Mouse (Mus musculus): ENCODE results near the gene Col26a1. TPM values are rescaled to one million over a fixed set of nuclear protein-coding genes. Genes with fewer than 3 reads are reported as not detected.
"Not testable (repeated sequence)": the region's sequence is repeated elsewhere in the genome, so short reads cannot be mapped to it uniquely, and the experiment has no call there.

Col26a1 gene
- polyA plus RNA-seq, 1 experiment from 2014 or later: 35.9 TPM

DNA sequence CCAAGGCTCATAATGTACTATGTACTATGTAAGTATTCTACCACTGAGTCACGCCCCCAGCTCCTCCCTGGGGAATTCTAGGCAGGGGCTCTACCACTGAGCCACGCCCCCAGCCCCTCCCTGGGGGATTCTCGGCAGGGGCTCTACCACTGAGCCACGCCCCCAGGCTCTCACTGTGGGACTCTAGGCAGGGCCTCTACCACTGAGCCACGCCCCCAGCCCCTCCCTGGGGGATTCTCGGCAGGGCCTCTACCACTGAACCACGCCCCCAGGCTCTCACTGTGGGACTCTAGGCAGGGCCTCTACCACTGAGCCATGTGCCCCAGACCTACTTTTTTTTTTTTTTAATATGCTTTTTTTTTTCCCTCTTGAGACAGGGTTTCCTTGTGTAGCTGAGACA, 129.8 kb downstream of the Col26a1 start:
- not testable (repeated sequence) for H3K36me3 ChIP-seq (ENCODE audit: control insufficient read depth, insufficient read depth, low read length)

DNA sequence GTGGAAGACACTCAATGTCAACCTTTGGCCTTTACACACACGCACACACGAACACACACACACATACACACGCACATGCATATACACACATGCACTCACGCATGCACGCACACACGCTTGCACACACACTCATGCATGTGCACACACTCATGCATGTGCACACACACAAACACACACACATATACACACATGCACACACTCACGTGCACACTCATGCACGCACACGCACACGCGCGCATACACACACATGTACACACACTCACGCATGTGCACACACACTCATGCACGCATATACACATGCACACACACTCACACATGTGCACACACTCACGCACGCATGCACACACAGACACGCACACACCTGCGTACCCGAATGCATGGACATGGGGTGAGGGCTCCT, 130.9 kb downstream of the Col26a1 start:
- no peaks in the 10 kb centered on the region for H3K4me1 ChIP-seq (ENCODE audit: control insufficient read depth, insufficient read depth, low read depth, low read length)
- no peaks in the 10 kb centered on the region for H3K9me3 ChIP-seq (ENCODE audit: control insufficient read depth, low read length)
- no peaks in the 10 kb centered on the region for H3K36me3 ChIP-seq (ENCODE audit: control insufficient read depth, insufficient read depth, low read length)
- no peaks in the 10 kb centered on the region for H3K27me3 ChIP-seq (replicated peaks; ENCODE audit: control insufficient read depth, insufficient read depth, low read length)
- WGBS: over 99% methylated on average over 19 of the region's 19 CpGs
- H3K4me3 ChIP-seq (ENCODE audit: low read length): no peak overlapping the region
- no peak overlapping the region for H3K9ac ChIP-seq (ENCODE audit: low read depth, low read length)
- ATAC-seq: no peak
- no peak overlapping the region for H3K27ac ChIP-seq (ENCODE audit: low read depth, low read length)
- no peak overlapping the region for H3K4me2 ChIP-seq (ENCODE audit: low read length)

More for the DNA sequence above, 129.8 kb downstream of the Col26a1 start:
- not testable (repeated sequence) for H3K4me3 ChIP-seq (ENCODE audit: low read length); H3K4me1 ChIP-seq (ENCODE audit: control insufficient read depth, insufficient read depth, low read depth, low read length); H3K27me3 ChIP-seq (replicated peaks; ENCODE audit: control insufficient read depth, insufficient read depth, low read length); H3K9ac ChIP-seq (ENCODE audit: low read depth, low read length); ATAC-seq; H3K9me3 ChIP-seq (ENCODE audit: control insufficient read depth, low read length); H3K27ac ChIP-seq (ENCODE audit: low read depth, low read length); H3K4me2 ChIP-seq (ENCODE audit: low read length)
- 76% methylated on average over 7 of the region's 7 CpGs for WGBS

DNA sequence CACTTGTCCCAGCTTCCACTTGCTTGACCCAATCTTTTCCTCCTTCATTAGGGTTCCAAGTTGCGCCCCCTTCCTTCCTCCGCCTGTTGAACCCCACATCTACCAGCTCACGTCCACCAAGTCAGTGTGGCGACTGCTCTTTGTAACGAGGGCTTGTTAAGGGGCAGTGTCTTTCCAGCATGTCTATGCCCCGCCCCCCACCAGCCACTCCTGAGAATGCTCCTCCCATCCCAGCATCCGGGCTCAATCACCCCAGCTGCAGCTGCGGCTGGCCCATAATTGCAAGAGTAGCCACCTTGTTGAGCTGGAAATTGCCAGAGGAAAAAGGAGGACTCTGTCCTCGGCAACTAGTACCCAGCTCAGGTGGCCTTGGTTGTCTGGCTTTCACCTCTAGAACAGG, 136.4 kb downstream of the Col26a1 start:
- no peaks in the 10 kb centered on the region for H3K9me3 ChIP-seq (ENCODE audit: control insufficient read depth, low read length)
- no peak overlapping the region for H3K9ac ChIP-seq (ENCODE audit: low read depth, low read length)
- no peak overlapping the region for H3K27ac ChIP-seq (ENCODE audit: low read depth, low read length)
- 82% methylated on average over 9 of the region's 9 CpGs for WGBS
- H3K4me1 ChIP-seq (ENCODE audit: control insufficient read depth, insufficient read depth, low read depth, low read length): no peaks in the 10 kb centered on the region
- H3K4me2 ChIP-seq (ENCODE audit: low read length): no peak overlapping the region
- no peak overlapping the region for H3K4me3 ChIP-seq (ENCODE audit: low read length)
- H3K36me3 ChIP-seq (ENCODE audit: control insufficient read depth, insufficient read depth, low read length): no peaks in the 10 kb centered on the region
- H3K27me3 ChIP-seq (replicated peaks; ENCODE audit: control insufficient read depth, insufficient read depth, low read length): no peaks in the 10 kb centered on the region
- ATAC-seq: no peak

DNA sequence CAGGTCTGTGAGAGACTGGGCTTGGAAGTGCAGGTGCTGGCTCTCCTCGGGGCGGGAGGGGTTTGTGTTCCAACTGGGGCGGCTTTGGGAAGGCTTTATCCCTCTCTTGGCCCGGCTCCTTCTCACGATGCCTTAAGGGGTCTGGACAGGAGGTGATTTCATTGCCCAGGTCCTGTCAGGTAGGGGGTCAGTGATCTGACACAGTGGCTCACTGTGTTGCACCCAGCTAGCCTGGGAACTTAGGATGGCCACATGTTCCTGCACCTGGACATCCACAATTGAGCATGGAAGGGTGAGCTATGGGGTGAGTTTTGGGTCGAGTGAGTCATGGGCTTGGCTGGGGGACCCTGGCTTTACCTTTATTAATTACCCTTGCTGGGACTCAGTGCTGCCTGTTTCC, 144.1 kb downstream of the Col26a1 start:
- Histone ChIP-seq H3K9ac (ENCODE audit: low read depth, low read length) (no peak overlapping the region), H3K36me3 (ENCODE audit: control insufficient read depth, insufficient read depth, low read length) (no peaks in the 10 kb centered on the region), H3K4me2 (ENCODE audit: low read length) (no peak overlapping the region), H3K4me3 (ENCODE audit: low read length) (no peak overlapping the region), H3K9me3 (ENCODE audit: control insufficient read depth, low read length) (no peaks in the 10 kb centered on the region), H3K27ac (ENCODE audit: low read depth, low read length) (no peak overlapping the region), H3K4me1 (ENCODE audit: control insufficient read depth, insufficient read depth, low read depth, low read length) (no peaks in the 10 kb centered on the region), H3K27me3 (replicated peaks; ENCODE audit: control insufficient read depth, insufficient read depth, low read length) (no peaks in the 10 kb centered on the region)
- 55% methylated on average over 6 of the region's 6 CpGs for WGBS
- ATAC-seq: no peak

DNA sequence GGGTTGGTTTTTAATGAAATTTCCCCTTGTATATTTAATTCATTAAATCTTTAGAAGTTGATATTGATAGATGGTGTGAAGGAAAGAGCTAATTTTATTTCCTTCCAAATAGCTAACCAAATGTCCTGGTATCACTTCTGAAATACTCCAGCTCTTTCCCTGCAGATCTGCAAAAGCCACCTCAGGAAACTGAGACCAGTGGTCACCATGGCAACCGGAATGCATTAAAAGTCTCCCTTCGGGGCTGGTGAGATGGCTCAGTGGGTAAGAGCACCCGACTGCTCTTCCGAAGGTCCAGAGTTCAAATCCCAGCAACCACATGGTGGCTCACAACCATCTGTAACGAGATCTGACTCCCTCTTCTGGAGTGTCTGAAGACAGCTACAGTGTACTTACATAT, 156.7 kb downstream of the Col26a1 start:
- not testable (repeated sequence) for H3K4me2 ChIP-seq (ENCODE audit: low read length); H3K4me3 ChIP-seq (ENCODE audit: low read length); ATAC-seq; H3K36me3 ChIP-seq (ENCODE audit: control insufficient read depth, insufficient read depth, low read length); H3K27me3 ChIP-seq (replicated peaks; ENCODE audit: control insufficient read depth, insufficient read depth, low read length); H3K27ac ChIP-seq (ENCODE audit: low read depth, low read length); H3K4me1 ChIP-seq (ENCODE audit: control insufficient read depth, insufficient read depth, low read depth, low read length); H3K9me3 ChIP-seq (ENCODE audit: control insufficient read depth, low read length); H3K9ac ChIP-seq (ENCODE audit: low read depth, low read length)
- WGBS: 74% methylated on average over 5 of the region's 5 CpGs

DNA sequence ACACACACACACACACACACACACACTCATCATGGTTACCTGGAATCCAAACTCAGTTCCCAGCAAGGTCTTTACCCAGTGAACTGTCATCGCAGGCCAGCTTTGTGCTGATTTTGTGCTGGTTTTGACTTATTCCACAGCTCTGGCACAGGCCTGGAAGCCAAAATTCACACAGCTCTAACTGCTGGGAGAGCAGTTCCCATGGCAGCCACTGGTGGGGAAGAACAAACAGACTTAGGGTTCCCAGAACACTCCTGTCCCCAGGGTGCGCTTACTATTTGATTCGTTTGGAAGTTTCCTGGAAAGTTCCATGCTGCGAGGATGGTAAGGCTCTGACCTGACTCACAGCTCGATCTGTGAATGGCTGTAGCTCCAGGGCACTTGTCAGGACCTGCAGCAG, 161.4 kb downstream of the Col26a1 start:
- WGBS: 76% methylated on average over 5 of the region's 5 CpGs
- no peak overlapping the region for H3K4me3 ChIP-seq (ENCODE audit: low read length)
- no peaks in the 10 kb centered on the region; the same call in 1 of the 2 replicates for H3K4me1 ChIP-seq (ENCODE audit: control insufficient read depth, insufficient read depth, low read depth, low read length)
- no peak for ATAC-seq
- H3K9me3 ChIP-seq (ENCODE audit: control insufficient read depth, low read length): no peaks in the 10 kb centered on the region
- H3K9ac ChIP-seq (ENCODE audit: low read depth, low read length): no peak overlapping the region
- no peaks in the 10 kb centered on the region for H3K27me3 ChIP-seq (replicated peaks; ENCODE audit: control insufficient read depth, insufficient read depth, low read length)
- no peak overlapping the region for H3K27ac ChIP-seq (ENCODE audit: low read depth, low read length)
- H3K36me3 ChIP-seq (ENCODE audit: control insufficient read depth, insufficient read depth, low read length): no peaks in the 10 kb centered on the region
- H3K4me2 ChIP-seq (ENCODE audit: low read length): no peak overlapping the region

DNA sequence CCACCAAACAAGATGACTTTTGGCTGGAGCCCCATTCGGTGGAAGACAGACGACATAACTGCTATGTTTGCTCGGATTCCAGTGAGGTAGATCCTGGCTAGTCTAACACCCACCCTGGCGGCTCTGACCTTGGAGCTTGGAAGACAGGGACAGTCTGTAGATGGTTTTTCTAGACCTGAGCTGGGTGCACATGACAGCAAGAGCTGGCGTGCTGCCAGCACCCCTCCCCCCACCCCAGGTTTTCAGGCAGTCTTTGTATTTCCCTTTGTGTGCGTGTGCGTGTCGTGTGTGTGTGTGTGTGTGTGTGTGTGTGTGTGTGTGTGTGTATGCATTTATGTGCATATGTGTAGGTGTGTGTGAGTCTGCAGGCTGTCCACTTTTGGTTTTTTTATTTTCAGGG, 164.4 kb downstream of the Col26a1 start:
- Histone ChIP-seq H3K9me3 (ENCODE audit: control insufficient read depth, low read length) (no peaks in the 10 kb centered on the region), H3K4me1 (ENCODE audit: control insufficient read depth, insufficient read depth, low read depth, low read length) (peaks cover 7% of the 10 kb centered on the region; the same call in 1 of the 2 replicates), H3K4me3 (ENCODE audit: low read length) (no peak overlapping the region), H3K9ac (ENCODE audit: low read depth, low read length) (no peak overlapping the region), H3K27ac (ENCODE audit: low read depth, low read length) (no peak overlapping the region), H3K36me3 (ENCODE audit: control insufficient read depth, insufficient read depth, low read length) (no peaks in the 10 kb centered on the region), H3K27me3 (replicated peaks; ENCODE audit: control insufficient read depth, insufficient read depth, low read length) (no peaks in the 10 kb centered on the region), H3K4me2 (ENCODE audit: low read length) (no peak overlapping the region)
- ATAC-seq: no peak
- 57% methylated on average over 8 of the region's 8 CpGs for WGBS

DNA sequence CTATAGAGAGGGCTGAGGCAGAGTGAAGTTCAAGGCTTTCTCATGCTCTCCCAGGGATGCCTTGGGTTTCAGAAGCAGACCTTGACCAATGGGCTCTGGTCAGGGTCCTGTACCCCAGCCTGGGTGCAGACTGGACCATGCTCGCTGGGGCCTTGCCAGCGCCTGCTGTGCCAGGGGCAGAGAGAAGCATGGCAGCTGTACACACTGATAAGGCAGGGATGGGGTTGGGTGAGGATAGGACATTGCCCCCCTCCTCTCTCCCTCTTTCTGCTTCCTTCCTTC, 165.5 kb downstream of the Col26a1 start:
- WGBS: 82% methylated on average over 2 of the region's 2 CpGs
- no peaks in the 10 kb centered on the region for H3K27me3 ChIP-seq (replicated peaks; ENCODE audit: control insufficient read depth, insufficient read depth, low read length)
- no peak overlapping the region for H3K4me3 ChIP-seq (ENCODE audit: low read length)
- no peak overlapping the region for H3K9ac ChIP-seq (ENCODE audit: low read depth, low read length)
- no peak for ATAC-seq
- no peaks in the 10 kb centered on the region for H3K9me3 ChIP-seq (ENCODE audit: control insufficient read depth, low read length)
- peaks cover 7% of the 10 kb centered on the region; the same call in 1 of the 2 replicates for H3K4me1 ChIP-seq (ENCODE audit: control insufficient read depth, insufficient read depth, low read depth, low read length)
- H3K4me2 ChIP-seq (ENCODE audit: low read length): no peak overlapping the region
- no peaks in the 10 kb centered on the region for H3K36me3 ChIP-seq (ENCODE audit: control insufficient read depth, insufficient read depth, low read length)
- H3K27ac ChIP-seq (ENCODE audit: low read depth, low read length): no peak overlapping the region

DNA sequence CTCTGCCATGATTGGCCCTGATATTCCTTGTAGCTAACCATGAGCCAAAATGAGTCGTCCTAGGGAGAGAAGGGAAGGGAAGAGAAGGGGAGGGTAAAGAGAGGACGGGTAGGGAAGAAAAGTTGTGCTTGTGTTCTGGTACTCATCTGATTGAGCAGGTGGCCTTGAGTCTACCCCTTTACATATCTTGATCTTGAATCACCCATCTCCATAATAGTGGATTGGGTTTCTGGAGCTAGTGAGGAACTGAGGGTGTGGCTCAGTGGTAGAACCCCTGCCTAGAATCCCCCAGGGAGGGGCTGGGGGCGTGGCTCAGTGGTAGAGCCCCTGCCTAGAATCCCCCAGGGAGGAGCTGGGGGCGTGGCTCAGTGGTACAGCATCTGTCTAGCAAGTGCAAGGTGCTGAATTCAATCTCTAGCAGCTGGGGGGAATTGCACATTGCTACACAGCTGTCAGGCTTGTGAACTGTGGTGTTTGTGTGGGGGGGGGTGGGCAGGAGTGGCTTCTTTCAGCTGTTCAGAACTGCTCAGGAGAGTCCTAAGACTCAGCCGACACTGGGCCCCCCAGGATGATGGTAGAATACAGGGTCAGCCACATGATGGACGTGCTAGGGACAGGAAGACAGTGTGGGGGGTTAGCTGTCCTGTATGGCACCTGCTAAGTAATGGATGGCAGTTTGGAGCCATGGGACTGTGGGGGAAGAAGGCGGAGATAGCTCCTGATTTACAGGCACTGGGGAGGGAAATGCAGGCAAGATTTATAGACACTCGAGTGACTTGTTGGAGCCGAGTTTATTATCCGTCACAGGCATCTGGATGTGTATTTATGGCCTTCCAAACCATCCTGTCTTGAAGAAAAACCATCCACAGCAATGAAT, 166.1 kb downstream of the Col26a1 start:
- H3K9ac ChIP-seq (ENCODE audit: low read depth, low read length): no peak overlapping the region
- no peak overlapping the region for H3K4me3 ChIP-seq (ENCODE audit: low read length)
- H3K36me3 ChIP-seq (ENCODE audit: control insufficient read depth, insufficient read depth, low read length): no peaks in the 10 kb centered on the region
- H3K4me1 ChIP-seq (ENCODE audit: control insufficient read depth, insufficient read depth, low read depth, low read length): peaks cover 7% of the 10 kb centered on the region; the same call in 1 of the 2 replicates
- H3K9me3 ChIP-seq (ENCODE audit: control insufficient read depth, low read length): no peaks in the 10 kb centered on the region
- H3K4me2 ChIP-seq (ENCODE audit: low read length): no peak overlapping the region
- no peaks in the 10 kb centered on the region for H3K27me3 ChIP-seq (replicated peaks; ENCODE audit: control insufficient read depth, insufficient read depth, low read length)
- 59% methylated on average over 10 of the region's 10 CpGs for WGBS
- ATAC-seq: no peak
- no peak overlapping the region for H3K27ac ChIP-seq (ENCODE audit: low read depth, low read length)
